Comparison of ENCODE assay signal across 9 mouse cellular contexts in genomic region chr4:133045771-133046474, GRCm38 (mm10). TPM values are rescaled to one million over a fixed set of nuclear protein-coding genes. Genes with fewer than 3 reads are reported as not detected.
DNase-seq lines count a peak whose midpoint lies in the region; ATAC-seq and TF ChIP-seq lines count a peak whose summit lies in the region.
"Had no signal": no experiment of that assay in that cellular context is flagged by ENCODE, and none has a peak within 500 bp of the region (broad histone marks: within the 10 kb centered on the region; RNA-seq: fewer than 3 reads in every experiment).

No protein-coding gene starts in this region.

- H3K4me1 ChIP-seq in heart, embryonic 14.5 days (ENCODE audit: control insufficient read depth in 2 of 2, insufficient read depth in 2 of 2, low read length in 2 of 2) = peaks cover 90 to 100% of the 10 kb centered on the region in 2 experiments
- H3K4me1 ChIP-seq in cortical plate, adult 2 months (ENCODE audit: control insufficient read depth, insufficient read depth, low read length) = peaks cover 54% of the 10 kb centered on the region
- peaks cover 95% of the 10 kb centered on the region for H3K4me1 ChIP-seq in hindbrain, postnatal 0 days (ENCODE audit: insufficient read depth, low read length)
- H3K4me1 ChIP-seq in midbrain, embryonic 14.5 days (ENCODE audit: control insufficient read depth, insufficient read depth, low read length) = peaks cover 96% of the 10 kb centered on the region

- H3K27me3 ChIP-seq in heart, embryonic 14.5 days (ENCODE audit: control insufficient read depth, insufficient read depth, low read length) = no peaks in the 10 kb centered on the region
- no peaks in the 10 kb centered on the region for H3K27me3 ChIP-seq in hindbrain, postnatal 0 days (ENCODE audit: insufficient read depth, low read length)
- no peaks in the 10 kb centered on the region for H3K27me3 ChIP-seq in midbrain, embryonic 14.5 days (ENCODE audit: control insufficient read depth, insufficient read depth, low read length)

- peak overlapping the region; percentile 61; the same call in 1 of the 2 replicates for H3K9ac ChIP-seq in heart, embryonic 14.5 days (ENCODE audit: low read length)
- peak overlapping the region; percentile 45; the same call in 1 of the 2 replicates for H3K9ac ChIP-seq in hindbrain, postnatal 0 days (replicated peaks; ENCODE audit: low read length)
- H3K9ac ChIP-seq in midbrain, embryonic 14.5 days (replicated peaks; ENCODE audit: low read length) = no peak overlapping the region

- no peaks in the 10 kb centered on the region for H3K9me3 ChIP-seq in heart, embryonic 14.5 days (ENCODE audit: control insufficient read depth, low read length)
- no peaks in the 10 kb centered on the region for H3K9me3 ChIP-seq in hindbrain, postnatal 0 days (ENCODE audit: low read length)
- H3K9me3 ChIP-seq in midbrain, embryonic 14.5 days (ENCODE audit: control insufficient read depth, low read length) = no peaks in the 10 kb centered on the region

- intact Hi-C loops in heart, postnatal 36 days (cut with DNase I) = no loop called here

- WGBS in heart, embryonic 14.5 days = 43% methylated on average over 11 of the region's 11 CpGs
- WGBS in hindbrain, postnatal 0 days = 37% methylated on average over 11 of the region's 11 CpGs
- 42% methylated on average over 11 of the region's 11 CpGs for WGBS in midbrain, embryonic 14.5 days

- no peak overlapping the region for H3K4me3 ChIP-seq in heart, embryonic 14.5 days (ENCODE audit: control insufficient read depth in 1 of 2, insufficient read depth in 1 of 2, low read depth in 1 of 2, low read length in 2 of 2)
- H3K4me3 ChIP-seq in cortical plate, adult 2 months (ENCODE audit: insufficient read depth, low read length) = no peak overlapping the region
- no peak overlapping the region for H3K4me3 ChIP-seq in hindbrain, postnatal 0 days (ENCODE audit: low read length)
- no peak overlapping the region for H3K4me3 ChIP-seq in midbrain, embryonic 14.5 days (replicated peaks; ENCODE audit: low read depth, low read length)

- ATAC-seq in heart, embryonic 14.5 days (ENCODE audit: insufficient number of reproducible peaks, insufficient read depth, low FRiP score, low read depth) = no peak
- no peak for ATAC-seq in hindbrain, postnatal 0 days
- no peak for ATAC-seq in midbrain, embryonic 14.5 days (ENCODE audit: low FRiP score, low TSS enrichment)

- H3K4me2 ChIP-seq in heart, embryonic 14.5 days (ENCODE audit: low read length) = peak overlapping the region; percentile 26; the same call in 1 of the 2 replicates
- 0 out of 2 replicates have a peak overlapping the region, but pooled peaks have one; percentile 13 for H3K4me2 ChIP-seq in hindbrain, postnatal 0 days (ENCODE audit: low read depth, low read length)
- no peak overlapping the region for H3K4me2 ChIP-seq in midbrain, embryonic 14.5 days (ENCODE audit: low read length)

- no peak for TF ChIP-seq CTCF in cortical plate, adult 2 months (IDR thresholded peaks at IDR 0.05; ENCODE audit: extremely low read depth, insufficient read depth, low read length)
- no peak for TF ChIP-seq CTCF in hindbrain, postnatal 0 days (IDR thresholded peaks at IDR 0.05; ENCODE audit: low read depth)

- H3K36me3 ChIP-seq in heart, embryonic 14.5 days (ENCODE audit: control insufficient read depth, insufficient read depth, low read length) = no peaks in the 10 kb centered on the region
- H3K36me3 ChIP-seq in hindbrain, postnatal 0 days (ENCODE audit: insufficient read depth, low read length) = no peaks in the 10 kb centered on the region
- H3K36me3 ChIP-seq in midbrain, embryonic 14.5 days (ENCODE audit: control insufficient read depth, insufficient read depth, low read length) = no peaks in the 10 kb centered on the region

- peak overlapping the region; percentile 20 to 80; a peak in 2 of 4 replicates for H3K27ac ChIP-seq in heart, embryonic 14.5 days (replicated peaks in 1 of 2; ENCODE audit: control insufficient read depth in 1 of 2, insufficient read depth in 1 of 2, low read depth in 2 of 2, low read length in 2 of 2)
- H3K27ac ChIP-seq in cortical plate, adult 2 months (ENCODE audit: insufficient read depth, low read length) = 0 out of 2 replicates have a peak overlapping the region, but pooled peaks have one; percentile 9
- H3K27ac ChIP-seq in hindbrain, postnatal 0 days = peak overlapping the region; percentile 84
- H3K27ac ChIP-seq in midbrain, embryonic 14.5 days (replicated peaks; ENCODE audit: low read depth, low read length) = peak overlapping the region; percentile 88

- no peak for TF ChIP-seq POLR2A in cortical plate, adult 2 months (IDR thresholded peaks at IDR 0.05; ENCODE audit: extremely low read depth, insufficient read depth, low read length)

- no peak for DNase-seq in heart, postnatal 36 days
- no peak for DNase-seq in hindbrain, postnatal 0 days (ENCODE audit: low spot score)
- no peak for DNase-seq in midbrain, embryonic 14.5 days
- DNase-seq in right cerebral cortex, adult 18-20 months = no peak
- DNase-seq in ovary, adult 18-20 months (ENCODE audit: low spot score) = no peak
- no peak for DNase-seq in embryo, embryonic 11 days
- DNase-seq: thymus, postnatal 36 days had no signal

RNA-seq across cellular contexts. Expression of gene Ahdc1, which starts 34.9 kb away (rescaled TPM):
- 7.1 and 9.0 TPM in 2 replicates for polyA plus RNA-seq in heart, embryonic 14.5 days (2014; fragmentation: Nextera tagmentation; extraction: Ambion mirVana)
- total RNA-seq in heart, postnatal 36 days (2021) = 10 to 100 TPM; 41.9 to 50.8 TPM
- 23.8 and 26.4 TPM in 2 replicates for polyA plus RNA-seq in cortical plate, adult 2 months (2012; rRNA removed)
- total RNA-seq in hindbrain, postnatal 0 days (2014; rRNA removed) = 88.2 and 106 TPM in 2 replicates
- polyA plus RNA-seq in hindbrain, postnatal 0 days (2015; fragmentation: Nextera tagmentation; extraction: Ambion mirVana) = 9.7 and 10.8 TPM in 2 replicates
- polyA plus RNA-seq in midbrain, embryonic 14.5 days (2014; fragmentation: Nextera tagmentation; extraction: Ambion mirVana) = 13.0 and 15.3 TPM in 2 replicates

Comparison
In these comparisons a context has a peak if more than half of its experiments do, and no peak if none do; other contexts are left out.
1. H3K27ac ChIP-seq: peak in every context shown above with its lines; median percentile 88 in midbrain, embryonic 14.5 days; 84 in hindbrain, postnatal 0 days; 50 in heart, embryonic 14.5 days; 9 in cortical plate, adult 2 months.